Mouse (Mus musculus): ENCODE data around the gene Cyp2j12.
"Not testable (repeated sequence)": the region's sequence is repeated elsewhere in the genome, so short reads cannot be mapped to it uniquely, and the experiment has no call there.

Gene Cyp2j12

GRCm38 (mm10) chr4:96140732-96141467 lies at the start of gene Cyp2j12:
TSS of gene Cyp2j12 (minus strand) at chr4:96141152.
- in situ Hi-C loops (cut with MboI, MseI) = no loop called here

GRCm38 (mm10) chr4:96189321-96189720 lies 48.4 kb upstream of the Cyp2j12 start:
- in situ Hi-C loops (cut with MboI, MseI) = not testable (repeated sequence)

- in situ Hi-C loops (cut with MboI, MseI) = not testable (repeated sequence)
These were observed 47.7 kb upstream of the Cyp2j12 start for GRCm38 (mm10) chr4:96188671-96189070.

GRCm38 (mm10) chr4:96188146-96188545 lies 47.2 kb upstream of the Cyp2j12 start:
- in situ Hi-C loops (cut with MboI, MseI) = not testable (repeated sequence)

- in situ Hi-C loops (cut with MboI, MseI) = not testable (repeated sequence)
These were observed 43.8 kb upstream of the Cyp2j12 start for GRCm38 (mm10) chr4:96184716-96185115.

- in situ Hi-C loops (cut with MboI, MseI) = no loop called here
These were observed 21.9 kb upstream of the Cyp2j12 start for GRCm38 (mm10) chr4:96162839-96163238.

- in situ Hi-C loops (cut with MboI, MseI) = no loop called here
These were observed 20.6 kb upstream of the Cyp2j12 start for GRCm38 (mm10) chr4:96161575-96161974.

- in situ Hi-C loops (cut with MboI, MseI) = no loop called here
These were observed 1.7 kb downstream of the Cyp2j12 start for GRCm38 (mm10) chr4:96139226-96139625.

GRCm38 (mm10) chr4:96134246-96134645 lies 6.7 kb downstream of the Cyp2j12 start:
- in situ Hi-C loops (cut with MboI, MseI) = no loop called here

- in situ Hi-C loops (cut with MboI, MseI) = loop anchor here in 1 of 2 experiments (10.0 kb wide), 1 partner anchor 1298 kb away; no protein-coding TSS in a partner anchor
These were observed 44.1 kb downstream of the Cyp2j12 start for GRCm38 (mm10) chr4:96096841-96097240.

GRCm38 (mm10) chr4:96091869-96092268 lies 49.1 kb downstream of the Cyp2j12 start:
- in situ Hi-C loops (cut with MboI, MseI) = loop anchor here in 1 of 2 experiments (10.0 kb wide), 1 partner anchor 1303 kb away; no protein-coding TSS in a partner anchor

- in situ Hi-C loops (cut with MboI, MseI) = loop anchor here in 1 of 2 experiments (10.0 kb wide), 1 partner anchor 1305 kb away; no protein-coding TSS in a partner anchor
These were observed 51.5 kb downstream of the Cyp2j12 start for GRCm38 (mm10) chr4:96089356-96090048.

GRCm38 (mm10) chr4:96078308-96078707 lies 62.6 kb downstream of the Cyp2j12 start:
- in situ Hi-C loops (cut with MboI, MseI) = no loop called here

- in situ Hi-C loops (cut with MboI, MseI) = no loop called here
These were observed 63.5 kb downstream of the Cyp2j12 start, which contains the start of gene Cyp2j13 for GRCm38 (mm10) chr4:96077261-96078125. TSS of gene Cyp2j13 (minus strand) at chr4:96077546.

GRCm38 (mm10) chr4:96062045-96062444 lies 78.9 kb downstream of the Cyp2j12 start:
- in situ Hi-C loops (cut with MboI, MseI) = no loop called here

GRCm38 (mm10) chr4:96060106-96060505 lies 80.8 kb downstream of the Cyp2j12 start:
- in situ Hi-C loops (cut with MboI, MseI) = no loop called here
